Mouse (Mus musculus) olfactory bulb, adult 2 months (tissue): ENCODE data around the gene Abca7.

Experiments used
- CTCF ChIP-seq: fragments of 200-500 bp; IDR thresholded peaks from 2 replicates; pipeline ENCODE4 v1.5.1; 2012; ENCODE audit warnings: low read depth, mild to moderate bottlenecking, low read length, moderate library complexity; ENCODE audit not compliant: insufficient read depth
- POLR2A ChIP-seq: fragments of 200-500 bp; IDR thresholded peaks from 2 replicates; pipeline ENCODE4 v1.6.1; 2012; ENCODE audit warnings: mild to moderate bottlenecking, low read depth, low read length, moderate library complexity; ENCODE audit not compliant: insufficient read depth

- TF ChIP-seq CTCF (no peak), POLR2A (no peak)
Measured at GRCm38 (mm10) chr10:79964727-79965126, 31.6 kb upstream of the Abca7 start.
